Mouse (Mus musculus): Measurements from ENCODE around the gene Sept6.
A peak's percentile ranks its signal among the peaks of the same experiment; 100 is the strongest.

DNA sequence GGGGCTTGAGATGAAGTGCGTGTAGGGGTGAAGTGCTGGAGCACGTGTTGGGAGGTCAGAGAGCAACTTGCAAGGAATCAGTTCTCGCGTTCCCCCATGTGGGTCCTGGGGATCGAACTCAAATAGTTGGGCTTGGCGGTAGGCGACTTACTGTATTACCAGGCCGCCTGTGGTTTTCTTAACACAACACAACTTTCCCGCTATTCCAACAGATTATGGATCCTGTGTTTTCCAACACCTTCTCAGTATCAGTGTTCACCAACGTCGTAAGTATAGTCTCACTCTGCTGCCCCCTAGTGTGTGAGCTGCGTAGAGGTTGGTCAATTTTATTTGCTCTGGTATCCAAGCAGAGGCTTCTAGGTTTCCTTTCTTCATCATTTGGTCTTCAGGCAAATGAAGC lies 80.3 kb downstream of the Sept6 start:
- 0 out of 2 replicates have a peak, but pooled peaks have one; percentile 20 for TF ChIP-seq CTCF (IDR thresholded peaks at IDR 0.05; ENCODE audit: low read depth, low read length)
- no peak for TF ChIP-seq TAL1 (conservative IDR thresholded peaks at IDR 0.05; ENCODE audit: low read depth, low read length)
